Mouse (Mus musculus) embryonic fibroblast, embryonic 13.5 days (primary cell): ENCODE results near the gene Gm12789.

ENCODE experiments used
- CTCF ChIP-seq: IDR thresholded peaks from 2 replicates; pipeline ENCODE4 v1.5.1; 2011; ENCODE audit warnings: mild to moderate bottlenecking, control low read depth, low read length, moderate library complexity, borderline replicate concordance; ENCODE audit not compliant: insufficient read depth
- POLR2A ChIP-seq: IDR thresholded peaks from 2 replicates; pipeline ENCODE4 v1.6.1; 2011; ENCODE audit warnings: low read depth, mild to moderate bottlenecking, control low read depth, low read length, moderate library complexity

DNA sequence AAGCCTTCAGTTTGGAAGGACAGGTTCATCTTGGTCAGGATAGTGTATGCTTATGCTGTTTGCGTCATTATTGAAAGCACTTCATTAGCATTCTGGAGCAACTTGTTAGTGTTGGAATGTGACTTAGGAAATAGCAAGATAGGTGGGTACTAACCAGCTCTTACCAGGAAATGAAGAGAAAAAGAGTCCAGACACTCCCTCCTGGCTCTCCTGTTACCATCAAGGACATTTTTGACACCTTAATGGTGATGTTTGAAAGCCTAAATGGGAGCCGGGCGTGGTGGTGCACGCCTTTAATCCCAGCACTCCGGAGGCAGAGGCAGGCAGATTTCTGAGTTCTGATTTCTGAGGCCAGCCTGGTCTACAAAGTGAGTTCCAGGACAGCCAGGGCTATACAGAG, 11.0 kb downstream of the Gm12789 start:
- TF ChIP-seq CTCF (no peak), POLR2A (no peak)
